Mouse (Mus musculus) cortical plate, adult 2 months (tissue): ENCODE measurements around the gene Abcc6.
A peak's percentile ranks its signal among the peaks of the same experiment; 100 is the strongest.

Experiments used
- CTCF ChIP-seq: fragments of 200-500 bp; IDR thresholded peaks from 2 replicates; pipeline ENCODE4 v1.5.1; 2011; ENCODE audit warnings: mild to moderate bottlenecking, control low read depth, low read length; ENCODE audit not compliant: insufficient read depth; ENCODE audit errors: extremely low read depth
- POLR2A ChIP-seq: fragments of 200-500 bp; IDR thresholded peaks from 2 replicates; pipeline ENCODE4 v1.6.1; 2011; ENCODE audit warnings: mild to moderate bottlenecking, low read length, control low read depth; ENCODE audit not compliant: insufficient read depth; ENCODE audit errors: extremely low read depth

DNA sequence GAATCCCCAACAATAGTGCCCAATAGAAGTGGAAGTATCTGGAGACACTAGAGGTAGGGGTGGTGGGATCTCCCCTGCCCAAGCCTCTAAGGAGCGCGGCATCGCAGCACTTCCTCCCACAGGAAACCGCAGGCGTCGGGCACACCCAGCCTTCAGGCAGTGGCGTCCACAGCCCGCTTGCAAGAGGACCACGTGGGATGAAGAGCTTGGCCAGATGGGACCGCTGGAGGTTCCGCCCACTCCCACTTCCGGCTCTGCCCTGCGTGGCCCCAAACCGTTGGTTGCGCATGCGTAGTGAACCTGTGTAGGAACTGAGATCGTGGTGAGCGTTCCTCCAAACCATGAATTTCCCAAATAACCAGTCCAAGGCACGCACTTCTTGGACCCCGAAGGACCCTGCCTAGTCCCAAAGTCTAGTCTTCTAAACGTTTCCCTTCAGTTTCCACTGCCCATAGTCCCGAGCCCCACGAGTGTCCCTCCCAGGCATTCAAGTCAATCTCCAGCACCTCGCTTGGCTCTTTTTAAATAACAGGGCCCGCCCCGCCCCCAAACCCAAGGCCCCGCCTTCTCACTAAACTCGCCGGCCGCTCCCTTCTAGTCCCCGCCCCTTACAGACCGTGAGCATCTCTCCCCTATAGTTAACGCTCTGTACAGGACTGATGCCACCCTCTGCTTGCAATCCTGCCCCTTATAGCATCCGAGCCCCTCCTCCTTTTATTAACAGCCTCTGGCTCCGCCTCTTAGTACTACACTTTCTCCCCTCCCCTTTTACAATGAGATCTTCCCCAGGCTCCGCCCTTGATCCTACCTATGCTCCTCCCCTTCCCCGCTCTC lies 107.0 kb downstream of the Abcc6 start:
- TF ChIP-seq POLR2A (peak; percentile 71), CTCF (no peak)
